Mouse (Mus musculus): ENCODE measurements around the gene Dmpk.

GRCm38 (mm10) chr7:19094826-19095750 lies 11.4 kb downstream of the Dmpk start:
- TF ChIP-seq CTCF (IDR thresholded peaks at IDR 0.05; ENCODE audit: extremely low read depth, insufficient read depth, insufficient read length, insufficient replicate concordance) (no peak), POLR2A (IDR thresholded peaks at IDR 0.05; ENCODE audit: low read depth, low read length) (no peak)
